In genomic region chr5:137212289-137212688, GRCm38 (mm10) we compare ENCODE assay signal across 16 mouse cellular contexts. TPM values are rescaled to one million over a fixed set of nuclear protein-coding genes. Genes with fewer than 3 reads are reported as not detected.
"Had no signal": no experiment of that assay in that cellular context is flagged by ENCODE, and none has a peak within 500 bp of the region (broad histone marks: within the 10 kb centered on the region; RNA-seq: fewer than 3 reads in every experiment).

Gene Muc3a (minus strand): TSS chr5:137212389.

- H3K4me3 ChIP-seq: left cerebral cortex, adult 2 months; limb, embryonic 15.5 days; liver, embryonic 12.5 days; midbrain, embryonic 13.5 days; myocyte; neural tube, embryonic 15.5 days had no signal

- DNase-seq: kidney, adult 11 months; kidney, adult 9 months; kidney, postnatal 4 days; lung, embryonic 14.5 days; lung, postnatal 10 days; spleen, adult 18-20 months; thymus, adult 18-20 months; thymus, postnatal 36 days had no signal

- H3K4me2 ChIP-seq: limb, embryonic 15.5 days; liver, embryonic 12.5 days; lung, embryonic 14.5 days; midbrain, embryonic 13.5 days; neural tube, embryonic 15.5 days had no signal

- H3K27ac ChIP-seq: kidney, postnatal 0 days; left cerebral cortex, adult 2 months; limb, embryonic 15.5 days; liver, embryonic 12.5 days; midbrain, embryonic 13.5 days; neural tube, embryonic 15.5 days had no signal

- H3K4me1 ChIP-seq: limb, embryonic 15.5 days; midbrain, embryonic 13.5 days; neural tube, embryonic 15.5 days had no signal

- H3K27me3 ChIP-seq: limb, embryonic 15.5 days; midbrain, embryonic 13.5 days; neural tube, embryonic 15.5 days had no signal

- H3K9me3 ChIP-seq: limb, embryonic 15.5 days; liver, embryonic 12.5 days; midbrain, embryonic 13.5 days; neural tube, embryonic 15.5 days had no signal

- H3K36me3 ChIP-seq: limb, embryonic 15.5 days; liver, embryonic 12.5 days; midbrain, embryonic 13.5 days; neural tube, embryonic 15.5 days had no signal

- ATAC-seq: liver, embryonic 12.5 days; midbrain, embryonic 13.5 days had no signal

- H3K9ac ChIP-seq: limb, embryonic 15.5 days; liver, embryonic 12.5 days; lung, embryonic 14.5 days; midbrain, embryonic 13.5 days; neural tube, embryonic 15.5 days had no signal

RNA-seq across cellular contexts. Expression of gene Muc3a, which starts in this region (rescaled TPM):
- polyA plus RNA-seq: limb, embryonic 11.5 days; lung, embryonic 14.5 days; midbrain, embryonic 13.5 days; myocyte had no signal
